In genomic region chr19:55526717-55527235, GRCm38 (mm10) we compare ENCODE assay signal across 23 mouse cellular contexts.
DNase-seq lines count a peak whose midpoint lies in the region; ATAC-seq lines count a peak whose summit lies in the region.
"Had no signal": no experiment of that assay in that cellular context is flagged by ENCODE, and none has a peak within 500 bp of the region (broad histone marks: within the 10 kb centered on the region; RNA-seq: fewer than 3 reads in every experiment).

No protein-coding gene starts in this region.

- no peak overlapping the region for H3K4me2 ChIP-seq in limb, embryonic 13.5 days (replicated peaks)
- H3K4me2 ChIP-seq: embryonic facial prominence, embryonic 15.5 days; heart, embryonic 12.5 days; hindbrain, embryonic 15.5 days had no signal

- no peak; the same call in 1 of the 2 replicates for ATAC-seq in limb, embryonic 13.5 days (ENCODE audit: low FRiP score, low read depth)
- ATAC-seq in megakaryocyte, adult 5-6 weeks (ENCODE audit: poor library complexity, severe bottlenecking), result no peak
- ATAC-seq: activated CD4-positive, CD25-positive, alpha-beta regulatory T cell, adult 4 months; forebrain, embryonic 14.5 days; inflammation-experienced regulatory T-cells, adult 6 months; Patski had no signal

- no peaks in the 10 kb centered on the region for H3K27me3 ChIP-seq in limb, embryonic 13.5 days
- H3K27me3 ChIP-seq: CH12.LX; embryonic facial prominence, embryonic 15.5 days; heart, embryonic 12.5 days; hindbrain, embryonic 15.5 days; Patski had no signal

- H3K27ac ChIP-seq in limb, embryonic 13.5 days, result peak overlapping the region; percentile 28; the same call in 1 of the 2 replicates
- H3K27ac ChIP-seq: embryonic facial prominence, embryonic 15.5 days; forebrain, embryonic 10.5 days; hindbrain, embryonic 15.5 days had no signal

- no peaks in the 10 kb centered on the region for H3K36me3 ChIP-seq in limb, embryonic 13.5 days
- H3K36me3 ChIP-seq: embryonic facial prominence, embryonic 15.5 days; forebrain, embryonic 10.5 days; heart, embryonic 12.5 days; hindbrain, embryonic 15.5 days had no signal

- intact Hi-C loops in heart, postnatal 10 days (cut with DNase I), result no loop called here

- no peak overlapping the region for H3K9ac ChIP-seq in limb, embryonic 13.5 days
- H3K9ac ChIP-seq: embryonic facial prominence, embryonic 15.5 days; heart, embryonic 12.5 days; hindbrain, embryonic 15.5 days had no signal

- H3K4me3 ChIP-seq in limb, embryonic 13.5 days, result no peak overlapping the region
- H3K4me3 ChIP-seq: embryonic facial prominence, embryonic 15.5 days; erythroblast, embryonic 14.5 days; forebrain, embryonic 10.5 days; heart, embryonic 12.5 days; hindbrain, embryonic 15.5 days had no signal

- 24% methylated on average over 2 of the region's 2 CpGs for WGBS in limb, embryonic 13.5 days

- H3K9me3 ChIP-seq in limb, embryonic 13.5 days, result no peaks in the 10 kb centered on the region
- H3K9me3 ChIP-seq: embryonic facial prominence, embryonic 15.5 days; forebrain, embryonic 10.5 days; heart, embryonic 12.5 days; hindbrain, embryonic 15.5 days had no signal

- H3K4me1 ChIP-seq in limb, embryonic 13.5 days, result peaks cover 38% of the 10 kb centered on the region
- H3K4me1 ChIP-seq: hindbrain, embryonic 15.5 days had no signal

- DNase-seq in heart, adult 11 months, result peak; percentile 40
- DNase-seq in heart, postnatal 10 days, result no peak
- DNase-seq in adipocyte (ENCODE audit: low spot score), result peak; percentile 10
- peak; percentile 63 for DNase-seq in hindlimb bud, embryonic 11.5 days (ENCODE audit: extremely low spot score, low read depth, low spot score)
- DNase-seq in thymus, postnatal 25 days, result no peak
- DNase-seq: adrenal gland, adult 2 months; adrenal gland, postnatal 25 days; cerebellum, adult 2 months; cerebellum, postnatal 10 days; gastrocnemius, postnatal 10 days; heart, postnatal 36 days had no signal

Comparison
In these comparisons a context has a peak if more than half of its experiments do, and no peak if none do; other contexts are left out.
1. DNase-seq: peak in heart, adult 11 months (single experiment), adipocyte (single experiment) and hindlimb bud, embryonic 11.5 days (single experiment); none in heart, postnatal 10 days (0 of 2) and thymus, postnatal 25 days (single experiment).